Mouse (Mus musculus) heart, adult 2 months (tissue): Measurements from ENCODE around the gene Fam173a.

Experiments
- CTCF ChIP-seq: fragments of 200-600 bp; IDR thresholded peaks from 2 replicates; pipeline ENCODE4 v1.8.1; 2022; ENCODE audit warnings: antibody characterized with exemption, mild to moderate bottlenecking, moderate library complexity
- POLR2A ChIP-seq: fragments of 200-500 bp; IDR thresholded peaks from 2 replicates; pipeline ENCODE4 v1.6.1; 2011; ENCODE audit warnings: mild to moderate bottlenecking, low read depth, low read length, control low read depth; ENCODE audit not compliant: insufficient read depth

DNA sequence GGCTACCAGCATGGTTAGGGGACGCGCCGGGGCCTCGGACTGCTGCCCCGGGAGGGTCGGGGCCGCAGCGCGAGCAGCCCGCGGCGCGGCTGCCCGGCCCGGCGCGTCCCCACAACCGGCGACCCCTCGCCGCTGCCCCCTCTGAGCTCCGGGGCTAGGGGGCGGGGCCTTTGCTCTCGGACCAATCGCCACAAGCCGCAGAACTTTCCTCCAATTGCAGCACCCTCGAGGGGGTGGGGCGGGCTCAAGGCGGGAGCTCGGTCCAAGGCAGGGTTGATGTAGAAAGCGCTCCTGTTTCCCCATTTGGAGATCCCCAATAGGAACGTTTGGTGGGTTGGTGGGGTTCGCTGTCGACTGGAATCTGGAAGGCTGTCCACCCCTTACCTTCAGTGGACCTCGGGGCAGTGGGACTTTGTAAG, 4.3 kb upstream of the Fam173a start, which contains the start of gene Metrn:
- TF ChIP-seq POLR2A (no peak), CTCF (no peak)
